Mouse (Mus musculus): ENCODE results near the gene Tmem234.

Gene Tmem234

GRCm38 (mm10) chr4:129672083-129672877 lies 71.8 kb downstream of the Tmem234 start, which contains the start of gene Kpna6:
Gene Kpna6 (minus strand): TSS chr4:129672767.
- peak; percentile 77 for DNase-seq (ENCODE audit: low spot score)

GRCm38 (mm10) chr4:129672878-129673449 lies 72.5 kb downstream of the Tmem234 start:
- no peak for DNase-seq (ENCODE audit: low spot score)

Data from T-cell, adult 2 months (primary cell).